8 mouse cellular contexts compared by ENCODE assay signal in the genomic region with DNA sequence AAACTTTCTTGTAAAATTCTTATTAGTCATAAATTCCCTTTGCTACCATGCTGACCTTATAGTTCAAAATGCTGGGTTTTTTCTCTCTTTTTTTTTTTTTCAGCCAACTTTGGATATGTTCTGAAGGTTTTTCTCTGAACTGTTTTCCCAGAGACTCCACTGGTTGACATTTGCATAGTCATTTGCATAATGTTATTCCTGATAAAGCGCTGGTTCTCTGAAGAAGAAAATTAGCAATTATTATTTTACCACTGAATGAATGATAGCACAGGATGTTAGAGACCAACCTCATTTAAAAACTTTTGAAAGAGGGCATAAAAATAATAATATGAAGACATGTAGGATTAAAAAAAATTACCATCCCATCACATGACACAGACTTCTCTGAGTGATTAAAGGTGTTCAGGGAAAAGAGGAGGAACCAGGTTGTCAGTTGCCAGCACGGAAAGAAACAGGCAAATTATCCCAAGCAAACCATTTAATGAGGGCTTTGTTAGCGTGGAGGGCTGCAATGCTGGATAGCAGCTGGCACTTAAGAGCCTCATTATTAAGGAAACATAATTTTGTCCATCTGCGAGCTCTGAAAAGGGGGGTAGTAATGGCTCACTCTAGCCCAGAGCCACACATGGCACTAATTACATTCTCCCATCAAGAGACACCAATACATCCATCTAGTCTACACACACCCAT.
DNase-seq lines count a peak whose midpoint lies in the region; ATAC-seq and TF ChIP-seq lines count a peak whose summit lies in the region.

No protein-coding gene starts in this region.

- no peaks in the 10 kb centered on the region for H3K4me1 ChIP-seq in intestine, embryonic 14.5 days (replicated peaks; ENCODE audit: control insufficient read depth, insufficient read depth, low read length)
- H3K4me1 ChIP-seq in intestine, postnatal 0 days (replicated peaks; ENCODE audit: control insufficient read depth, insufficient read depth, low read length) = no peaks in the 10 kb centered on the region
- H3K4me1 ChIP-seq in forebrain, embryonic 13.5 days = peaks cover 37% of the 10 kb centered on the region
- peaks cover 6% of the 10 kb centered on the region for H3K4me1 ChIP-seq in limb, embryonic 11.5 days (ENCODE audit: control insufficient read depth, insufficient read depth, low read length)
- H3K4me1 ChIP-seq in neural tube, embryonic 13.5 days (replicated peaks) = peaks cover 15% of the 10 kb centered on the region; the same call in 1 of the 2 replicates

- no peak overlapping the region for H3K27ac ChIP-seq in intestine, embryonic 14.5 days (ENCODE audit: low read depth)
- H3K27ac ChIP-seq in intestine, postnatal 0 days (ENCODE audit: low read depth, low read length) = no peak overlapping the region
- H3K27ac ChIP-seq in forebrain, embryonic 13.5 days = peak overlapping the region; percentile 88
- no peak overlapping the region for H3K27ac ChIP-seq in limb, embryonic 11.5 days (replicated peaks; ENCODE audit: low read depth, low read length)
- peak overlapping the region; percentile 74 for H3K27ac ChIP-seq in neural tube, embryonic 13.5 days (replicated peaks)

- no peak for DNase-seq in intestine, embryonic 14.5 days (ENCODE audit: low spot score)
- DNase-seq in limb, embryonic 11.5 days (ENCODE audit: low spot score) = peak; percentile 43
- no peak for DNase-seq in frontal cortex, postnatal 36 days (ENCODE audit: low spot score in 2 of 2)
- no peak for DNase-seq in yolk sac, embryonic 10.5 days (ENCODE audit: low spot score)
- DNase-seq in thymus, postnatal 14 days = no peak

- WGBS in intestine, embryonic 14.5 days = 43% methylated on average over 4 of the region's 4 CpGs
- WGBS in intestine, postnatal 0 days = 51% methylated on average over 4 of the region's 4 CpGs
- 5% methylated on average over 4 of the region's 4 CpGs for WGBS in forebrain, embryonic 13.5 days
- 8% methylated on average over 4 of the region's 4 CpGs for WGBS in limb, embryonic 11.5 days
- WGBS in neural tube, embryonic 13.5 days = 11% methylated on average over 4 of the region's 4 CpGs

- no peak for TF ChIP-seq CTCF in intestine, postnatal 0 days (IDR thresholded peaks at IDR 0.05; ENCODE audit: low read depth)

- no peaks in the 10 kb centered on the region for H3K9me3 ChIP-seq in intestine, embryonic 14.5 days (ENCODE audit: control insufficient read depth, low read length)
- H3K9me3 ChIP-seq in intestine, postnatal 0 days (ENCODE audit: control insufficient read depth) = no peaks in the 10 kb centered on the region
- no peaks in the 10 kb centered on the region for H3K9me3 ChIP-seq in forebrain, embryonic 13.5 days (replicated peaks)
- H3K9me3 ChIP-seq in limb, embryonic 11.5 days (ENCODE audit: control insufficient read depth, low read length) = no peaks in the 10 kb centered on the region
- no peaks in the 10 kb centered on the region for H3K9me3 ChIP-seq in neural tube, embryonic 13.5 days

- H3K4me3 ChIP-seq in intestine, embryonic 14.5 days (ENCODE audit: low read depth, low read length) = no peak overlapping the region
- H3K4me3 ChIP-seq in intestine, postnatal 0 days (ENCODE audit: low read depth, low read length) = no peak overlapping the region
- H3K4me3 ChIP-seq in forebrain, embryonic 13.5 days = no peak overlapping the region
- H3K4me3 ChIP-seq in limb, embryonic 11.5 days (ENCODE audit: low read depth, low read length) = no peak overlapping the region
- no peak overlapping the region for H3K4me3 ChIP-seq in neural tube, embryonic 13.5 days

- 0 out of 2 replicates have a peak, but pooled peaks have one; percentile 43 for ATAC-seq in intestine, embryonic 14.5 days (replicated peaks; ENCODE audit: low FRiP score, low TSS enrichment, low read depth)
- ATAC-seq in intestine, postnatal 0 days = no peak
- peak; percentile 97 for ATAC-seq in forebrain, embryonic 13.5 days
- peak; percentile 89 for ATAC-seq in limb, embryonic 11.5 days (ENCODE audit: insufficient number of reproducible peaks, low FRiP score, low TSS enrichment, low read depth)
- peak; percentile 98 for ATAC-seq in neural tube, embryonic 13.5 days (ENCODE audit: low read depth)

- no peak overlapping the region for H3K4me2 ChIP-seq in intestine, embryonic 14.5 days (ENCODE audit: low read length)
- no peak overlapping the region for H3K4me2 ChIP-seq in intestine, postnatal 0 days (replicated peaks; ENCODE audit: low read depth)
- H3K4me2 ChIP-seq in forebrain, embryonic 13.5 days = no peak overlapping the region
- no peak overlapping the region for H3K4me2 ChIP-seq in limb, embryonic 11.5 days (ENCODE audit: low read depth, severe bottlenecking)
- no peak overlapping the region for H3K4me2 ChIP-seq in neural tube, embryonic 13.5 days

- H3K36me3 ChIP-seq in intestine, embryonic 14.5 days (ENCODE audit: control insufficient read depth, insufficient read depth, low read length) = no peaks in the 10 kb centered on the region
- no peaks in the 10 kb centered on the region for H3K36me3 ChIP-seq in intestine, postnatal 0 days (ENCODE audit: control insufficient read depth, insufficient read depth)
- no peaks in the 10 kb centered on the region for H3K36me3 ChIP-seq in forebrain, embryonic 13.5 days (ENCODE audit: poor library complexity, severe bottlenecking)
- no peaks in the 10 kb centered on the region for H3K36me3 ChIP-seq in limb, embryonic 11.5 days (ENCODE audit: control insufficient read depth, insufficient read depth, low read length)
- no peaks in the 10 kb centered on the region for H3K36me3 ChIP-seq in neural tube, embryonic 13.5 days

- H3K9ac ChIP-seq in intestine, embryonic 14.5 days (ENCODE audit: low read length) = no peak overlapping the region
- H3K9ac ChIP-seq in intestine, postnatal 0 days (ENCODE audit: low read depth, low read length) = no peak overlapping the region
- no peak overlapping the region for H3K9ac ChIP-seq in forebrain, embryonic 13.5 days
- H3K9ac ChIP-seq in limb, embryonic 11.5 days (ENCODE audit: low read length) = no peak overlapping the region
- no peak overlapping the region for H3K9ac ChIP-seq in neural tube, embryonic 13.5 days

- H3K27me3 ChIP-seq in intestine, embryonic 14.5 days (replicated peaks; ENCODE audit: control insufficient read depth, insufficient read depth, low read length) = no peaks in the 10 kb centered on the region
- no peaks in the 10 kb centered on the region for H3K27me3 ChIP-seq in intestine, postnatal 0 days (replicated peaks; ENCODE audit: control insufficient read depth, insufficient read depth, low read length)
- H3K27me3 ChIP-seq in forebrain, embryonic 13.5 days = no peaks in the 10 kb centered on the region
- H3K27me3 ChIP-seq in limb, embryonic 11.5 days (ENCODE audit: control insufficient read depth, insufficient read depth, low read length) = no peaks in the 10 kb centered on the region
- no peaks in the 10 kb centered on the region for H3K27me3 ChIP-seq in neural tube, embryonic 13.5 days

Comparison
In these comparisons a context has a peak if more than half of its experiments do, and no peak if none do; other contexts are left out.
1. H3K27ac ChIP-seq: peak in forebrain, embryonic 13.5 days (single experiment) and neural tube, embryonic 13.5 days (single experiment); none in intestine, embryonic 14.5 days (single experiment), intestine, postnatal 0 days (single experiment) and limb, embryonic 11.5 days (single experiment).